Mouse (Mus musculus) neural tube, embryonic 15.5 days (tissue): ENCODE measurements around the gene Fmnl2. TPM values are rescaled to one million over a fixed set of nuclear protein-coding genes. Genes with fewer than 3 reads are reported as not detected.

Experiments
- ATAC-seq: fragments of 200-750 bp; cut with Nextera tagmentation; 2 replicates; pipeline ENCODE4 v1.8.0; 2017; ENCODE audit warnings: mild to moderate bottlenecking, moderate TSS enrichment, moderate library complexity; ENCODE audit not compliant: low FRiP score
- H3K27ac ChIP-seq: fragments of 300-500 bp; sonication (generic); replicated peaks from 2 replicates; pipeline ENCODE4 v1.5.1; 2015; ENCODE audit warnings: mild to moderate bottlenecking, inconsistent platforms
- H3K27me3 ChIP-seq: fragments of 300-500 bp; sonication (generic); replicated peaks from 2 replicates; pipeline ENCODE4 v1.6.1; 2015; ENCODE audit warnings: inconsistent platforms
- H3K36me3 ChIP-seq: fragments of 300-500 bp; sonication (generic); 2 replicates; pipeline ENCODE4 v1.6.1; 2015; ENCODE audit warnings: inconsistent platforms
- H3K4me1 ChIP-seq: fragments of 300-500 bp; sonication (generic); 2 replicates; pipeline ENCODE4 v1.6.1; 2015; ENCODE audit warnings: inconsistent platforms
- H3K4me2 ChIP-seq: fragments of 300-500 bp; sonication (generic); 2 replicates; pipeline ENCODE4 v1.6.1; 2015; ENCODE audit warnings: inconsistent platforms, mild to moderate bottlenecking, moderate library complexity
- H3K4me3 ChIP-seq: fragments of 300-500 bp; sonication (generic); replicated peaks from 2 replicates; pipeline ENCODE4 v1.5.1; 2015; ENCODE audit warnings: mild to moderate bottlenecking, inconsistent platforms
- H3K9ac ChIP-seq: fragments of 300-500 bp; sonication (generic); replicated peaks from 2 replicates; pipeline ENCODE4 v1.6.1; 2015; ENCODE audit warnings: mild to moderate bottlenecking, inconsistent platforms
- H3K9me3 ChIP-seq: fragments of 300-500 bp; sonication (generic); replicated peaks from 2 replicates; pipeline ENCODE4 v1.6.1; 2016; ENCODE audit warnings: inconsistent platforms
- WGBS: fragments of 180-500 bp; shearing (Covaris S2); methylation state at CpG from one replicate; pipeline ENCODE4 v1.1.7; 2015; ENCODE audit warnings: mixed read lengths; 5-methylcytosine and 5-hydroxymethylcytosine counted together
- polyA plus RNA-seq: library from polyadenylated mRNA; unstranded; fragments of >200 nt; fragmentation: Nextera tagmentation; extraction: Ambion mirVana; gene quantifications from 2 replicates; pipeline ENCODE4 v1.2.1, GENCODE M21; 2015

Fmnl2 gene
- polyA plus RNA-seq, 1 experiment from 2014 or later = 8.8 TPM

- no peak overlapping the region for H3K4me3 ChIP-seq
- H3K36me3 ChIP-seq = peaks cover 7% of the 10 kb centered on the region
- H3K27ac ChIP-seq = no peak overlapping the region
- no peaks in the 10 kb centered on the region for H3K27me3 ChIP-seq
- no peaks in the 10 kb centered on the region for H3K4me1 ChIP-seq
- H3K9me3 ChIP-seq = no peaks in the 10 kb centered on the region
- H3K4me2 ChIP-seq = no peak overlapping the region
- ATAC-seq = no peak
- H3K9ac ChIP-seq = no peak overlapping the region
These were observed 316.3 kb downstream of the Fmnl2 start for GRCm38 (mm10) chr2:53173966-53174365.

GRCm38 (mm10) chr2:53178966-53179365, 321.3 kb downstream of the Fmnl2 start:
- Histone ChIP-seq H3K4me3 (no peak overlapping the region), H3K4me2 (no peak overlapping the region), H3K27me3 (no peaks in the 10 kb centered on the region), H3K27ac (no peak overlapping the region), H3K9ac (no peak overlapping the region), H3K4me1 (no peaks in the 10 kb centered on the region), H3K36me3 (peaks cover 6% of the 10 kb centered on the region), H3K9me3 (no peaks in the 10 kb centered on the region)
- WGBS = 90% methylated on average over 3 of the region's 3 CpGs
- ATAC-seq = no peak

GRCm38 (mm10) chr2:53179876-53180275, 322.2 kb downstream of the Fmnl2 start:
- Histone ChIP-seq H3K27ac (no peak overlapping the region), H3K27me3 (no peaks in the 10 kb centered on the region), H3K4me3 (no peak overlapping the region), H3K9me3 (no peaks in the 10 kb centered on the region), H3K4me2 (no peak overlapping the region), H3K36me3 (peaks cover 4% of the 10 kb centered on the region; the same call in 1 of the 2 replicates), H3K4me1 (no peaks in the 10 kb centered on the region), H3K9ac (no peak overlapping the region)
- no peak for ATAC-seq

Other genes starting within 250 kb of the Fmnl2 start
- gene Cacnb4, start 181.0 kb upstream of the Fmnl2 start, polyA plus RNA-seq = 13.1 and 14.7 TPM in 2 replicates
- gene Stam2, start 115.6 kb upstream of the Fmnl2 start, polyA plus RNA-seq = 32.1 and 34.5 TPM in 2 replicates